Mouse (Mus musculus) testis, adult 2 months (tissue): Measurements from ENCODE around the gene Gm44579.

ENCODE experiments used
- CTCF ChIP-seq: fragments of 200-500 bp; IDR thresholded peaks from 2 replicates; pipeline ENCODE4 v1.5.1; 2012; ENCODE audit warnings: low read depth, mild to moderate bottlenecking, inconsistent platforms, low read length, moderate library complexity; ENCODE audit not compliant: control insufficient read depth, insufficient read depth, insufficient replicate concordance
- POLR2A ChIP-seq: fragments of 200-500 bp; IDR thresholded peaks from 2 replicates; pipeline ENCODE4 v1.6.1; 2012; ENCODE audit warnings: low read depth, mild to moderate bottlenecking, inconsistent platforms, low read length, moderate library complexity; ENCODE audit not compliant: control insufficient read depth

DNA sequence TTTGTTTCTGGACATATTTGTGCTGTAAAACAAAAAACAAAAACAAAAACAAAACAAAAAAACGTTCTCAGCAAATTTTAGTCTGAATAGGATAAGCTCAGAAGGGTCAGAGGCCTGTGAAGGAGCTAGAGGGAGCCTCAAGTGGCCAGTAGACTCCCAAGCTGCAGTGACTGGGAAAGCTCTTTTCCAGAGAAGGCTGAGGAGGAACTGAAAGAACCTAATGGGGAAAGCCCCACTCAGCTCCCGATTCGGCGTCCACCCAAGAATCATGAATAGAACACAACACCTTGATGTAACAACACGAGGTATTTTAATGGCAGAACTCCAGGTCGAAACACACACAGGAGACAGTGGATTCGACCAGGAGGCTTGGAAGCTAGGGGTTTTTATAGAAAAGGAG is 37.0 kb upstream of the Gm44579 start:
- no peak for TF ChIP-seq CTCF
- TF ChIP-seq POLR2A = no peak
